Mouse (Mus musculus) E14TG2a.4 (cell line): ENCODE data around the gene Arpc3.

Experiments used
- H3K27me3 ChIP-seq: 2 replicates; pipeline ENCODE4 v1.6.1; 2014; ENCODE audit warnings: low read length, control low read depth; ENCODE audit not compliant: insufficient read depth
- H3K36me3 ChIP-seq: 2 replicates; pipeline ENCODE4 v1.6.1; 2014; ENCODE audit warnings: low read length, control low read depth; ENCODE audit not compliant: insufficient read depth
- H3K4me1 ChIP-seq: replicated peaks from 2 replicates; pipeline ENCODE4 v1.6.1; 2014; ENCODE audit warnings: low read depth, low read length, control low read depth
- H3K4me3 ChIP-seq: replicated peaks from 2 replicates; pipeline ENCODE4 v1.5.1; 2014; ENCODE audit warnings: mild to moderate bottlenecking, low read length
- H3K9me3 ChIP-seq: 2 replicates; pipeline ENCODE4 v1.6.1; 2014; ENCODE audit warnings: low read length, control low read depth
- CTCF ChIP-seq: conservative IDR thresholded peaks from 2 replicates; pipeline ENCODE4 v1.5.1; 2014; ENCODE audit warnings: low read length
- NANOG ChIP-seq: IDR thresholded peaks from 2 replicates; pipeline ENCODE4 v1.6.1; 2014; ENCODE audit warnings: borderline replicate concordance, low read length, mixed read lengths
- POU5F1 ChIP-seq: IDR thresholded peaks from 2 replicates; pipeline ENCODE4 v1.6.1; 2014; ENCODE audit warnings: low read length, borderline replicate concordance

The Arpc3 gene

GRCm38 (mm10) chr5:122461431-122461830 lies 69.8 kb downstream of the Arpc3 start:
- H3K9me3 ChIP-seq = no peaks in the 10 kb centered on the region
- H3K4me1 ChIP-seq = peaks cover 34% of the 10 kb centered on the region
- TF ChIP-seq NANOG (no peak), CTCF (no peak), POU5F1 (no peak)
- no peak overlapping the region for H3K4me3 ChIP-seq
- peaks cover 100% of the 10 kb centered on the region for H3K36me3 ChIP-seq
- no peaks in the 10 kb centered on the region for H3K27me3 ChIP-seq
